Comparison of ENCODE assay signal across 18 mouse cellular contexts in genomic region chr13:15849129-15849528, GRCm38 (mm10).
"Had no signal": no experiment of that assay in that cellular context is flagged by ENCODE, and none has a peak within 500 bp of the region (broad histone marks: within the 10 kb centered on the region; RNA-seq: fewer than 3 reads in every experiment).

No protein-coding gene starts in this region.

- DNase-seq: lung, embryonic 14.5 days; lung, postnatal 10 days; lung, postnatal 4 days; midbrain, embryonic 14.5 days; retina, postnatal 1 day; right cerebral cortex, adult 18-20 months; right cerebral cortex, postnatal 25 days; right cerebral cortex, postnatal 4 days; spleen, adult 18-20 months; thymus, adult 2 months; thymus, postnatal 25 days; thymus, postnatal 4 days had no signal

- H3K4me1 ChIP-seq: neural tube, embryonic 13.5 days; neural tube, embryonic 15.5 days had no signal

- H3K36me3 ChIP-seq: midbrain, embryonic 10.5 days; midbrain, embryonic 12.5 days; neural tube, embryonic 13.5 days; neural tube, embryonic 15.5 days had no signal

- H3K9me3 ChIP-seq: midbrain, embryonic 10.5 days; midbrain, embryonic 12.5 days; neural tube, embryonic 13.5 days; neural tube, embryonic 15.5 days had no signal

- H3K27ac ChIP-seq: midbrain, embryonic 10.5 days; midbrain, embryonic 12.5 days; neural tube, embryonic 13.5 days; neural tube, embryonic 15.5 days had no signal

- H3K9ac ChIP-seq: lung, embryonic 14.5 days; midbrain, embryonic 12.5 days; neural tube, embryonic 13.5 days; neural tube, embryonic 15.5 days had no signal

- ATAC-seq: midbrain, embryonic 16.5 days had no signal

- H3K4me3 ChIP-seq: midbrain, embryonic 10.5 days; midbrain, embryonic 12.5 days; myocyte; neural tube, embryonic 13.5 days; neural tube, embryonic 15.5 days had no signal

- H3K27me3 ChIP-seq: midbrain, embryonic 12.5 days; neural tube, embryonic 13.5 days; neural tube, embryonic 15.5 days had no signal

- H3K4me2 ChIP-seq: lung, embryonic 14.5 days; midbrain, embryonic 12.5 days; neural tube, embryonic 13.5 days; neural tube, embryonic 15.5 days had no signal
